Mouse (Mus musculus): ENCODE data around the gene Tcap. TPM values are rescaled to one million over a fixed set of nuclear protein-coding genes. Genes with fewer than 3 reads are reported as not detected.

Tcap gene
- total RNA-seq, 1 experiment = 0.45 TPM

- Histone ChIP-seq H3K9ac (ENCODE audit: insufficient read depth, low read depth, low read length, poor library complexity, severe bottlenecking) (no peak overlapping the region), H3K4me1 (ENCODE audit: control insufficient read depth in 2 of 2, insufficient read depth in 2 of 2, low read length in 2 of 2, poor library complexity in 1 of 2) (peaks cover 0 to 18% of the 10 kb centered on the region in 2 experiments; a peak in 2 of 4 replicates), H3K9me3 (ENCODE audit: control insufficient read depth, insufficient read depth, low read depth, low read length) (no peaks in the 10 kb centered on the region), H3K27ac (ENCODE audit: insufficient read depth, low read depth, low read length, poor library complexity, severe bottlenecking) (no peak overlapping the region), H3K4me3 (ENCODE audit: insufficient read depth in 1 of 2, low read depth in 1 of 2, low read length in 2 of 2, poor library complexity in 1 of 2, severe bottlenecking in 1 of 2) (no peak overlapping the region), H3K36me3 (ENCODE audit: control insufficient read depth, insufficient read depth, low read length, poor library complexity, severe bottlenecking) (peaks cover 6% of the 10 kb centered on the region; the same call in 1 of the 2 replicates)
- in situ Hi-C loops (cut with MboI; ENCODE audit: low sequenced_read_pairs in 2 of 2, unreplicated experiment in 2 of 2) = no loop called here
- TF ChIP-seq ZNF384 (IDR thresholded peaks at IDR 0.05; ENCODE audit: low read depth, low read length) (no peak), HCFC1 (IDR thresholded peaks at IDR 0.05; ENCODE audit: borderline replicate concordance, insufficient read depth, low read length) (no peak), MAFK (IDR thresholded peaks at IDR 0.05; ENCODE audit: insufficient read depth, low read depth, low read length) (no peak), ZC3H11A (IDR thresholded peaks at IDR 0.05; ENCODE audit: borderline replicate concordance, low read depth, low read length) (no peak), CHD2 (IDR thresholded peaks at IDR 0.05; ENCODE audit: low read depth, low read length) (no peak)
- no peak for DNase-seq (ENCODE audit: low read depth, low spot score)
These were observed 13.0 kb upstream of the Tcap start for GRCm38 (mm10) chr11:98370588-98370987.

- TF ChIP-seq ZC3H11A (IDR thresholded peaks at IDR 0.05; ENCODE audit: borderline replicate concordance, low read depth, low read length) (no peak), ZNF384 (IDR thresholded peaks at IDR 0.05; ENCODE audit: low read depth, low read length) (no peak), HCFC1 (IDR thresholded peaks at IDR 0.05; ENCODE audit: borderline replicate concordance, insufficient read depth, low read length) (no peak), MAFK (IDR thresholded peaks at IDR 0.05; ENCODE audit: insufficient read depth, low read depth, low read length) (no peak), CHD2 (IDR thresholded peaks at IDR 0.05; ENCODE audit: low read depth, low read length) (no peak)
- in situ Hi-C loops (cut with MboI; ENCODE audit: low sequenced_read_pairs in 2 of 2, unreplicated experiment in 2 of 2) = no loop called here
- H3K9me3 ChIP-seq (ENCODE audit: control insufficient read depth, insufficient read depth, low read depth, low read length) = no peaks in the 10 kb centered on the region
- no peak overlapping the region for H3K27ac ChIP-seq (ENCODE audit: insufficient read depth, low read depth, low read length, poor library complexity, severe bottlenecking)
- H3K36me3 ChIP-seq (ENCODE audit: control insufficient read depth, insufficient read depth, low read length, poor library complexity, severe bottlenecking) = peaks cover 6% of the 10 kb centered on the region; the same call in 1 of the 2 replicates
- peak; percentile 66 for DNase-seq (ENCODE audit: low read depth, low spot score)
- H3K4me1 ChIP-seq (ENCODE audit: control insufficient read depth in 2 of 2, insufficient read depth in 2 of 2, low read length in 2 of 2, poor library complexity in 1 of 2) = peaks cover 0 to 18% of the 10 kb centered on the region in 2 experiments; a peak in 2 of 4 replicates
- H3K9ac ChIP-seq (ENCODE audit: insufficient read depth, low read depth, low read length, poor library complexity, severe bottlenecking) = no peak overlapping the region
- H3K4me3 ChIP-seq (ENCODE audit: insufficient read depth in 1 of 2, low read depth in 1 of 2, low read length in 2 of 2, poor library complexity in 1 of 2, severe bottlenecking in 1 of 2) = peak overlapping the region in 1 of 2 experiments; percentile 14; a peak in 1 of 4 replicates
These were observed 11.9 kb upstream of the Tcap start for GRCm38 (mm10) chr11:98371556-98372240.

- no peak overlapping the region for H3K27ac ChIP-seq (ENCODE audit: insufficient read depth, low read depth, low read length, poor library complexity, severe bottlenecking)
These were observed 11.2 kb upstream of the Tcap start for GRCm38 (mm10) chr11:98372406-98372805.

GRCm38 (mm10) chr11:98373244-98373643 lies 10.4 kb upstream of the Tcap start:
- H3K4me3 ChIP-seq (ENCODE audit: insufficient read depth in 1 of 2, low read depth in 1 of 2, low read length in 2 of 2, poor library complexity in 1 of 2, severe bottlenecking in 1 of 2) = no peak overlapping the region
- H3K9ac ChIP-seq (ENCODE audit: insufficient read depth, low read depth, low read length, poor library complexity, severe bottlenecking) = no peak overlapping the region
- H3K27ac ChIP-seq (ENCODE audit: insufficient read depth, low read depth, low read length, poor library complexity, severe bottlenecking) = no peak overlapping the region
- no peak for TF ChIP-seq CHD2 (IDR thresholded peaks at IDR 0.05; ENCODE audit: low read depth, low read length)
- TF ChIP-seq HCFC1 (IDR thresholded peaks at IDR 0.05; ENCODE audit: borderline replicate concordance, insufficient read depth, low read length) = no peak
- TF ChIP-seq MAFK (IDR thresholded peaks at IDR 0.05; ENCODE audit: insufficient read depth, low read depth, low read length) = no peak
- TF ChIP-seq ZC3H11A (IDR thresholded peaks at IDR 0.05; ENCODE audit: borderline replicate concordance, low read depth, low read length) = no peak
- no peak for TF ChIP-seq ZNF384 (IDR thresholded peaks at IDR 0.05; ENCODE audit: low read depth, low read length)
- H3K36me3 ChIP-seq (ENCODE audit: control insufficient read depth, insufficient read depth, low read length, poor library complexity, severe bottlenecking) = peaks cover 13% of the 10 kb centered on the region; the same call in 1 of the 2 replicates
- no peaks in the 10 kb centered on the region for H3K9me3 ChIP-seq (ENCODE audit: control insufficient read depth, insufficient read depth, low read depth, low read length)
- DNase-seq (ENCODE audit: low read depth, low spot score) = no peak
- in situ Hi-C loops (cut with MboI; ENCODE audit: low sequenced_read_pairs in 2 of 2, unreplicated experiment in 2 of 2) = no loop called here
- peaks cover 0 to 18% of the 10 kb centered on the region in 2 experiments; a peak in 2 of 4 replicates for H3K4me1 ChIP-seq (ENCODE audit: control insufficient read depth in 2 of 2, insufficient read depth in 2 of 2, low read length in 2 of 2, poor library complexity in 1 of 2)

More at GRCm38 (mm10) chr11:98372406-98372805, 11.2 kb upstream of the Tcap start:
- Histone ChIP-seq H3K36me3 (ENCODE audit: control insufficient read depth, insufficient read depth, low read length, poor library complexity, severe bottlenecking) (peaks cover 8% of the 10 kb centered on the region; the same call in 1 of the 2 replicates), H3K9ac (ENCODE audit: insufficient read depth, low read depth, low read length, poor library complexity, severe bottlenecking) (no peak overlapping the region), H3K4me3 (ENCODE audit: insufficient read depth in 1 of 2, low read depth in 1 of 2, low read length in 2 of 2, poor library complexity in 1 of 2, severe bottlenecking in 1 of 2) (peak overlapping the region in 1 of 2 experiments; percentile 14; a peak in 1 of 4 replicates), H3K4me1 (ENCODE audit: control insufficient read depth in 2 of 2, insufficient read depth in 2 of 2, low read length in 2 of 2, poor library complexity in 1 of 2) (peaks cover 0 to 18% of the 10 kb centered on the region in 2 experiments; a peak in 2 of 4 replicates), H3K9me3 (ENCODE audit: control insufficient read depth, insufficient read depth, low read depth, low read length) (no peaks in the 10 kb centered on the region)
- TF ChIP-seq MAFK (IDR thresholded peaks at IDR 0.05; ENCODE audit: insufficient read depth, low read depth, low read length) (no peak), ZC3H11A (IDR thresholded peaks at IDR 0.05; ENCODE audit: borderline replicate concordance, low read depth, low read length) (no peak), ZNF384 (IDR thresholded peaks at IDR 0.05; ENCODE audit: low read depth, low read length) (no peak)
- peak; percentile 78 for DNase-seq (ENCODE audit: low read depth, low spot score)
- in situ Hi-C loops (cut with MboI; ENCODE audit: low sequenced_read_pairs in 2 of 2, unreplicated experiment in 2 of 2) = no loop called here
